Mouse (Mus musculus) gastrocnemius, postnatal 4 days (tissue): Measurements from ENCODE around the gene Slc25a45. TPM values are rescaled to one million over a fixed set of nuclear protein-coding genes. Genes with fewer than 3 reads are reported as not detected.

Experiments
- DNase-seq, 2 experiments: peaks; one replicate each; pipeline ENCODE4 v3.0.0; 2021 to 2022; ENCODE audit warnings: low spot score in 2 of 2, mixed read lengths in 2 of 2
- long read RNA-seq, 2 experiments: library from polyadenylated mRNA; stranded (forward); transcript quantifications; one replicate each; pipeline ENCODE4 v2.0.0; 2021
- total RNA-seq, 2 experiments: library from RNA; stranded (reverse); gene quantifications; 2 replicates each; pipeline ENCODE4 v1.2.3; 2021

Gene Slc25a45
- total RNA-seq, result 1 to 10 TPM; 3.7 to 3.8 TPM
- long read RNA-seq, experiment 1, partial matches to known transcripts, result 1 of 5 reads
- long read RNA-seq, experiment 1, other reads (novel, unspliced or antisense), result 0 of 5 reads
- long read RNA-seq, experiment 2, partial matches to known transcripts, result 0 of 3 reads
- long read RNA-seq, experiment 2, other reads (novel, unspliced or antisense), result 1 of 3 reads

DNA sequence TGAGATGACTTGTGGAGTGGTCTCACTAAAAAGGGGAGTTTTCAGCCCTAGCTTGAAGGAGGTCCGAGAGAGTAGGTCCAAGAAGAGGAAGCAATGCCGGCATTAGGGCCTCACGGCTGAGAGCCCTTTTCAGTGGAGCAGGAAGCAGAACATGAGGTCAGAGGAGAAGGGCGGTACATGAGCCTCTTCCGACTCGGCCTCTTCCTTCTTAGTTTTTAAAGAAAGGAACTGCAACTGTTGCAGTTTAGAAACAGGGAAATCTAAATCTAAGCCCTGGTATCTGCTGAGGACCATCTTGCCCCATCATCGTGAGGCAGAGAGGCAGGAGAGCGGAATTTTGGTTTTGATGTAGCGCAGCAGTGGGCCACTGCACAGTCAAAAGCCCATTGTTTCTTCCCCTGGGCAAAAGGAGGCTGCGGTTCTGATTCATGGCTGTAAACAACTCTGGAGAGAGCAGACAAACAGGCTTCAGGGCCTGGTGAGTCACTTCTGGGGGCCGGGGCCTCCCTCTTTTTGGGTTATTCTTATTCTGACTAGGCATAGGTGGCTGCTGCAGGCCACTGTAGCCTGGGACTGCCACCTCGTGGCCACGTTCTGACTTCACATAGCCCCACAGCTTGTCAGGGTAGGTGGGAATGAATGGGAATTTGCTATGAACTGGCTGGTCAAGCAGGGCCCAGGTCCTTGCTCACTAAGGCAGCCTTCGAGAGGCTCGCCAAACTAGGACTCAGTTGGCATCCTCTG, at the start of gene Slc25a45:
Slc25a45 (plus strand) TSS at position 191 of the 744 bp plus-strand sequence.
- peak; percentile 42 to 75 for DNase-seq

DNA sequence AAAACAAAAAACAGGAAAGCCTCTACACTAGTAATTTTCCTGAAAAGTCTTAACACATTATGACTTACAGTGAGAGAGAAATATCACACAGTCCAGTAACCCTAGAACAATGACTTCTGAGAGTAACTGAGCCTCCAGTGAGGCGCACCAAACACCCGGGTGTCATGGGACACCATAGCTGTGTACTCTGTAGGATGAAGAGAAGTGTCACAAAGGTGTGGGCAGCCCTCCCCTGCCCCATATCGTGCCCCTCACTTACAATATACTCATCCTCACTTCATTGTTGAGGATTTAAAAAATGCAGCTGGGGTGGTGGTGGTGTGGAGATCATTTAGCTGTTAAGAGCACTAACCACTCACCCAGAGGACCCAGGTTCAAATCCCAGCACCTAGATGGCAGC, 49.5 kb upstream of the Slc25a45 start:
- no peak for DNase-seq

DNA sequence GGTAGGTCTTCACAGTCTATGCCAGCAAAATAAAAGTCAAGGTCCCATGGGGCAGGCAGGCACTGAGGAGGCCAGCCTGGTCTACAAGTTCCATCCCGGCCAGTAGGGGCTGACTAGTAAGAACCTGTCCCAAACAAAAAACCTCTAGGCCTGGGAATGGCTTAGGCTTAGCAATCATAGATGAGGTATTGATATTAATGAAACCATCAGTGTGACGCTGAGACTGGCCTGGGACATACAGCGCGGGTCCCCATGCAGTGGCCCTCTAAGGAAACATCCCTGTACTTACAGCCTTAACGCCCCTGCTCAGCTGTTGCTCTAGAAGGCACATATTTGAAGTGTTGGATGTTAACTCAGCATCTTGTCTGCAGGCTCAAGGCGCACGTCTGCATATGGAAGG, 48.7 kb upstream of the Slc25a45 start:
- DNase-seq, result no peak

DNA sequence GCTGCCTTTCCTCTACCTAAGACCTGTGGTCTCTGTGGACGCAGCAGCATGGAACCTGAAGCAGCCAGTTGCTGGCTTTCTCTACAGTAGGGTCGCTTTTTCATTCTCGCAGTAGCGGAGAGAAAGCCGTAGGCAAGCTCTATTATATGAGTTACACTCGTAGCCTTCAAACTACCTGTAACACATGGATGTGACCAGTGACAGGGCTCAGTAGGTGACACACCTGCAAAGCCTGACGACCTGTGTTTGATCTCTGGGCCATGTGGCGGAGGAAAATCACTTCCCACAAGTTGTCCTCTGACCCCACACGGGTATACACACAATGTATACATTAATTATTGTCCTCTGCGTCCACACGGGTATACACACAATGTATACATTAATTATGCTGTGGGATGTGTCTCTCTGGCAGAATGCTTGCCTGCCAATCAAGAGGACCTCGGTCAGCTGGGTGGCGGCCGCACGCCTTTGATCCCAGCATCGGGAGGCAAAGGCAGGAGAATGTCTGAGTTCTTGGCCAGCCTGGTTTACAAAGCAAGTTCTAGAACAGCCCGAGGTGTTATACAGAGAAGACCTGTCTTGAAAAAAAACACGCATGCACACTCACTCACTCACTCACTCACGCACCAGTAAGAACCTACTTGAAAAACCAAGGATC, 47.5 kb upstream of the Slc25a45 start:
- no peak for DNase-seq

DNA sequence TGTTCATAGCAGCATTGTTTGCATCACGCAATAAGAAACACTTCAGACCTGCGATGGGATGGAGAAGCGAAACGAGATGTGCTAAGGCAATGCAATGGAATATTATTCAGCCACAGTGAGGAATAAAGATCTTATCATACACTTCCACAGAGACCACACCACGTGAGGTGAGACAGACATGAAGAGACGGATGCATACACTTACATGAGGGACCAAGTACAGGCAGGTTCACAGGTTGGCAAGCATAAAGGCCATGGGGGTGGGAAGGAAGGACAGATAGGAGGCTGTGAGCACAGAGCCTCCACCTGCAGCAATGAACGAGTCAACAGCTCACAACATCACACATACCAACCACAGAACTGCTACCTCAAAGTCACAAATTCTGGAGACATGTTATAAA, 46.8 kb upstream of the Slc25a45 start:
- no peak for DNase-seq

DNA sequence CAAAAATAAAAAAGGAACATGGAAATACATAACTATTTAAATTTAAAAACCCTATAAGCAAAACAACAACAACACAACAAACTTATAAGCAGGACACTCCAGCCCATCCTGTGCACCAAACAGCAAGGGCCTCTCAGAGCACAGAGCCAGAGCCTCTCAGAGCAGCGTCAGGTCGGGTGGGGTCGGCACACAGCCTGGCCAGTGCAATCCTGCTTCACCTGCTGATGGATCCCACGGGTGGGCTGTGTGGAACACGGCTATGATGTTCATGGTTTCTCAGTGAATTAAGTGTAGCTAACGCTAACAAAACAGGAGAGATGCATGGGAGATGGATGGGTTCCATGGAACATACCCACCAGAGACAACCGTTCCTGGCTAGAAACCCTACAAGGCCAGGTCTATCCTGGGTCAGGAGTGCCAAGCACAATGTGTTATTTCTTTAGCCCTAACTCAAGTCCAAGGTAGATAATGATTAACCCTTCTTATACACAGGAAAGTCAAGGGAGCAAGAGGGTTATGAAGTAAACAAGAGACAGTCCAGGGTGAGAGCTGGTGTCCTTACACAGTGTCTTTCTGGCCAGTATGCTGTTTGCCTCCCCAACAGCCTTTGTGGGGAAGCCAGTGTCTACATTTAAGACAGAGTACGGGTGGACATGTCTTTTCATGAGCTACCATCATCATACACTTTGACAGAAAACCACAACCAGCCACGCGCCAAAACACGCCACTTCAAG, 46.2 kb upstream of the Slc25a45 start:
- DNase-seq, result no peak

DNA sequence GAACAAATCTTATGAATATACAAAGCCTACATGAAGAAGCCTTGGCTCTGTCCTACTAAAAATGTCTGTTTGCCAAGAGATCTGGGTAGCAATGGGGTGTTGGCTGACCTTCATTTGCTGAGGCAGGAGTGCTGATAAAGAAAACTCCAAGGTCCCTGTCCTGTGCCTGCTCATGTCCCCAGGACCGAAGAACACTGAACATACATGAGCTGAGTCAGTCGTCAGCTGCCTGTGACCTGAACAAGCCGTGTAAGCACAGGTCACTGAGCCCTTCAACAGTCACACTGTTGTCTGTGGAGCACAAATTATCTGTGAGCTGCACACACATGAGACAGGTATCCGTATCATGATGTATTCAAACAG, 45.7 kb upstream of the Slc25a45 start:
- no peak for DNase-seq

DNA sequence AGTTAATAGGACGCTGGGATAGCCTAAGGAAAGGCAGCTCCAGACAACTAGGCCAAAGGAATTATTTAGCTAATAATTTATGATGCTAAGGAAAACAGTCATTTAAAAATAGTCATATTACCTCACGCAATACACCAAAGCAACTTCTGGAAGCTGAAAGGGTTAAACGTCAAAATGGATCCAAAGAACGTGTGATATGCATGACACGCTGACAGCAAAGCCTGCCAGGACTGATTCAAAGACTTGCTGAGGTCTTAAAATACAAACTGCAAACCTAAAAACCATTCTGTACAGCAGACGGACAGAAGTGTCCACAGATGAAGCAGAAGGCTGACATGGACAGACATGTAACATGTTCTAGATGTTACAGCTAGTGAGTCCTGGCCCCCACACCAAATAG, 45.3 kb upstream of the Slc25a45 start:
- DNase-seq, result no peak

DNA sequence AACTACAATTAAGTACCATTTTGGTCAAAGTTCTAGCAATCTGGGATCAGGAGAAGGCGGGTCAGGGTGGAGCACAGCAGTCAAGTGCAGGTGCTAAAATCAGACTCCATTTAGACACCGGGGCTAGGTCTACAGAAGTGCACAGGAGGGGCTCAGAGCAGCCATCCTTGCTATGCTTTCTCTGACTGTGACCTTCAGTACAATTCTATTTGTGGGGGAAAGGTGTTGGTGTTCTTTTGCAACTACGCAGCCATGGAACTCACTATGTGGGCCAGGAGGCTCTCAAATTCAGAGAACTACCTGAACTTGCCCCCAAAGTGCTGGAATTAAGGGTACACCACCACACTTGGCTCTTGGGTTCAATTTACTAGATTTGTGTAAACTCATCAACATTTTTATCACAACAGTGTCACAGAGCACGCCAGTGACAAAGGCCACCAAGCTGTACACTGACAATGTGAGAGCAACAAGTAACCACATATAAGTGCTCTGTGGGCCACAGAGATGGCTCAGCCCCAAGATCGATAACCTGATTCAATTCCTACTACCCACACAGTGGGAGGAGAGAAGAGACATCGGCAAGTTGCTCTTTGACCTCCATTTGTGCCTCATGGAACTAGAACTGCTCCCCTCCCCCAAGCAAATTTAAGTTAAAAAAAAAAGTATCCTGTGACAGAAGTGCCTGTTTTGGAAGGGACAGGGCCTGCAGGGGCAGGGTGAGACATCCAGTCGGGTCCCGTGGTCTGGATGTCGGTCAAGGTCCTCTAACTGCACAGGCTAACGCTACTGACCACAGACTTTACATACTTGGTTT, 44.1 kb upstream of the Slc25a45 start:
- DNase-seq, result no peak

DNA sequence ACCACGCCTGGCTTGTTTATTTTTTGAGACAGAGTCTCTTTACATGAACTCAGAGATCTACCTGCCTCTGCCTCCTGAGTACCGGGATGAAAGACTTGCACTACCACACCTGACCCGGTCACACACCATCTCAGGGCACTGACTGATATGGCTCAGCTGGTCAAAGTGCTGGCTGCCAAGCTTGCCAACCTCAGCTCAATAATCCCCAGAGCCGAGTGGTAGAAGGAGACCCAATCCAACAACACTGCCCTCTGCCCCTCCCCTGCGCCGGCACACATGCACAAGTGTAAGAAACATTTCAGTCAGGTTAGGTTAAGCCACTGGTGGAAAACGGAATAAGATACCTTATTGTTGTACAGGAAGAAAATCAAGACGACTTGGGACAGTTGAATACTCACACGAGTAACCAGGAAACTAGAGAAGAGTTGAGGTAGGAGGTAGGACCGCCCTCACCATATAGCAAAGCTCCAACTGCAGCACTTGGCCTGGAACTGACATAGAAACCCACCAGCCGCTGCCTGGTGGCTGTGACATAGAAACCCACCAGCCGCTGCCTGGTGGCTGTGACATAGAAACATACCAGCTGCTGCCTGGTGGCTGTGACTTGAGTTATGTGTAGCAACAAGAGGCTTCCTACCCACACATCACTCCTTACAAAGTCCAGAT, 43.2 kb upstream of the Slc25a45 start:
- no peak for DNase-seq

DNA sequence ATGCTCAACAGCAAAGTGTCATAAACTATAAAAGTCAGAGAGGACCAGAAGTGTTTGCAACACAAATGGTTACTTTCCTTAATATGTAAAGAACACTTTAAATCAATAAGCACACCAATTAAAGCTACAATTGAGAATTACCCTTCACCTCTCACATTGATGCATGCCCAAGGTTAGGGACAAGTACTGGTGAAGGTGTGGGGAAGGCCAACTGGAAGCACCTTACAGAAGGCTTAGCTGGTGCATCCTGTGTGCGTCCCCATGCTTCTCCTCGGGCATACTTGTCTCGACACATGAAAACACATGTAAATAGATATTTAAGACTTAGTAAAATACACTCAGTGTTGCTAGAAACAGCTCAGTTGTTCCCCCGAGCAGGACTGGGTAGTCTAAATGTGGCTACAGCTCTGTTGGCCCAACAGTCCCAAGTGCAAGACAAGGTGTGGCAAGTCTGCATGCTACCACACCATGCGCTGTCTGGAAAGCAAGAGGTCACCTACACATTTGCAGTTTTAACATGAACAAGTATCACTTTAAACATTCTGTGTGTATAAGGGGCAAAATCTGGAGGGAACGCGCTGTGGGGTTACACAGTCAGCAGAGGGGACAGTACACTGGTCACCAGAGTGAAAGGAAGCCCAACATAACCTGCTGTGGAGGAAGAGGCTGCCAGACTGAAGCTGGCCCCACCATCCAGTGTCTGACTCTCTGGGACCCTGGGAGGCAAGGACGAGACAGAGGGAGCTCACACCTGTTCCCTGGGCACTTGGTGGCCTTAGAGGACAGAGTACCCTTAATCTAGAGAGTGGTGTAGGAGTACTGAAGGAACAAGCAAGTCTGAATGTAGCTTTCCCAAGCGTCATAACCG, 42.3 kb upstream of the Slc25a45 start:
- DNase-seq, result no peak

DNA sequence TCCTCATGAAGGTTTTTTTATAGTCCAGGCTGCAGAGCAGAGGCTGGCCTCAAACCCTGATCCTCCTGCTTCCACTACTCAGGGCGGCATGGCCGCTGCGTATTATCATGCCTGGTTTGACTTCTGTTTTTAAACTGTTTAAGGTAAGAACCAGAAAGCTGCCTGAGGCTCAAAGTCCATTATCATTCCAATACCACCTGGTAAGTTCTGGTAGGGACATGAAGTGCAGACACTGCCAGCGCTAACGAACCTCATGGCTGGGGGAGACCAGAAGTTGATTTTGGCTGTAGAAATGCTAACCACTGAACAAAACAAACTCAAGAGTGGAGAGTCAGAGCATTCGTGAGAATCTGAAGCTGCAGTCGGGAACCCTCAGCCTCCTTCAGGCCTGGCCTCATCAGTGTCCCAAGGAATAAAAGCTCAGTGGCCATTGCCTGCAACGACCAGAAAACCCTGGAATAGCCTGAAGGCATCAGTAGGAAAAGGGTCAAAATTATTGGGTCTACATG, 41.6 kb upstream of the Slc25a45 start:
- DNase-seq, result no peak

DNA sequence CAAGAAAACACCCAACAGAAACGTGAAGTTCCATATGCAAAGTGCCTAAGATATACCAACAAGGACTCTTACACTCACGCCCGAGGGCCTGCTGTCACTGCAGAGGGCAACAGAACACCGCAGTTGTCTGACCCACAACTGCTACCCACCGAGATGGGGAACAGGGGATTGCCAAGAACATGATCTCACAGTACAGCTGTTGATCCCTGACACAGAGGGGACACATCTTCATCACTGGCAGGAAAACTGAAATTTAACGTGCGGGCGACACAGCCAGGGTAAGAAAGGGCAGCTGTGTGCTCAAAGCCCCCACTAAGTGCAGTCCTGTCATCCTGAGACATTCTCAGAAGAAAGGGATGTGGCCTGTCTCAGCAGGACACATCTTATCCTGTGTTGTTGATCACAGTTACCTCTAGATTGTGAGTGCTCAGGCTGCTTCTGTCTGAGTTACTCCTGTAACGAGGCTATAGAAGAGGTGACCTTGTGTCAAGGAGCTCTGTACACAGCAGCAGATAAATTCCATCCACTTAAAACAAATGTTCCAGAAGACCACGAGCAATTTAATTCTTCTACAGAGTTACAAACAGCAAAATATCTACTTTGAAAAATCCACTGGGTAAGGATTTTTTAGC, 40.6 kb upstream of the Slc25a45 start:
- DNase-seq, result no peak

DNA sequence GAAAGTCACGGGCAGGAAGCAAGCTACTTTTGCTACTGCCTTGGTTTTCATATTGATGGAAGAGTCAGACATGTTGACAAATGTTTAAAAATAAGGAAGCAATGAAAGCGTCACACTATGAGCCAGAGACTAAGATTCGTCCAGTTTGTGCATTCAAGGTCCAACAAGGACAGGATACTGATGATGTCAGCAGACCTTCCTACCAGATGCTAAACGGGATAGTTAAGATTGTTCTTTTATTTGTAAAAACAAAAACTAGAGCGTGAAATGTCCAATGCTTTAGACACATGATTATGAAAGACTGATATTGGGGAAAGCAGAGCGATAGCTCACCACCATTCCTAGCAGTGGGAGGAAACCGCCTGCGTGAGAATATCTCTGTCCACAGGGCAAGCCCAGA, 40.0 kb upstream of the Slc25a45 start:
- DNase-seq, result no peak

DNA sequence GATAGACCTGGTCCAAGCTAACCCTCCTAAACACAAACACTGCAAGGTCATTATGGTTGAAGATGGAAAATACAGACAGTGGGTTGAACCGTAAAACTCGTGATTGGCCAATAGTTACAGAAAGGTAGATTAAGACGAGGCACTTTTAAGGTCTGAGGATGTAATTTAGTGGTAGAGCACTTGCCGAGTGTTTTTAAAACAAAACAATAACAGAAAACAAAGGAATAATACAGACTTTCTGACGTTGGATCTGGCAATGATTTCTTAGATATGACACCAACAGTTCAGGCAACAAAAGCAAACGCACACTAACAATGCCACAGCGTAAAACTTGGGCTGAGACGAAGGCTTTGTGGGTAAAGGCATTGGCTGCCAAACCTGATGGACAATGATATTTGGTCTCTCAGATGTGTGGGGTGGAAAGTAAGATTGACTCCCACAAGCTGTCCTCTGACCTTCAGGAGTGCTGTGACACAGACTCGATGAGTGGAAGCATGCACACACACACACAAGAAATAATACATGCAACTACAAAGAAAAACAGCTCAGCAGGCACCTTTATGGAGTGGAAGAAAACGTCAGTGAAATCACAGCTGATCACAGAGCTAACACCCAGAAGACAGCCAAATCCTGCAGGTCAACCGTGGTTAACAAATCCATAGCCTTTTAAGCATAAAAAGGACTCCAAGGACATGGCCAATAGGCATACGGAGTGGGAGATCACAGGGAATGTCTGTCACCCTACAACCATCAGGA, 39.3 kb upstream of the Slc25a45 start:
- DNase-seq, result no peak

DNA sequence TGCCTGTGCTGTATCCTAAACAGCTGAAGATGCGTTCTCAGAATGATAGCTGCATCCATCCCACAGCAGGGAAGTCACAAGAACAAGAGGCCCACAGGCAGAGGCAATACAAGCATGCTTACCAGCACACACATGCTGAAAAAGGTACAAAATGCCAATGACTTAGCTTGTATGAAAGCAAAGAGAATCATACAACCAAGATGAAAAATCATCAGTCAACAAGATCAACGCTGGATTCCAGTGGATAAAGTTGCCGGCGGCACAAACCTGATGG, 38.8 kb upstream of the Slc25a45 start:
- no peak for DNase-seq

DNA sequence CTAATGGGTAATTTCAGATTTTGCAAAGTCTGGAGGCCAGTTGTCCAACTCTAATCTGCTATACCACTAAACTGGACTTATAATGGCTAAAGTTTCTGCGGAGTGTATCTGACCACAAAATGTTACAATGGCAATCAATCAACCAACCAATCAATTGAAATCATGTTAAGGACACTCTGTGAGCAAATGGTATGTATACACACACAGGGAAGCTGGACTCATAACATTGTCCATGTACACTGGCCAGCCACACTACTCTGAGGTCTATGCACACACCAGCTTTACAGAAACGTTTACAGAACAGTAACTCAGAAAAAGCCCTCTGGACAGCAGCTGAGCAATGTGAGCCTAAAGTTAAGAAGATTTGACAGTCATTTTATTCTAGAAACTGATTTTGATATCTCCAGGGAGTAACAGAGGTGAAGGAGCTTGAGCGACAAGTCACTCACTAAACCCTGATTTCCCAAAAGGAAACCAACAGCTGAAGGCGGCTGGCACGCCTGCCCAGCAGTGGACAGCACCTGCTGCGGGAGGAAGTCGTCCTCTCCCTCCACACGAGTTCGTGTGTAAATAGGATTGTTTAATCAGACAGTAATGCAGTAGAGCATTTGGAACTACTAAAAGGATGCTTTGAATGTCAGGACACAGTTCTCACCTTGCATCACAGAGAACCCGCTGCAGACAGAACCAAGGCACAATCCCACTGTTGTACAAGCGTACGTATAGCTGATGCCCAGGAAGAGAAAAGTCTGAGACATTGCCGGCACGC, 38.1 kb upstream of the Slc25a45 start:
- DNase-seq, result no peak
